Mouse (Mus musculus): ENCODE measurements around the gene Chst13.

Chst13 gene

GRCm38 (mm10) chr6:90319475-90320191, 5.4 kb downstream of the Chst13 start:
- DNase-seq, result no peak

- DNase-seq, result no peak
Measured at GRCm38 (mm10) chr6:90319019-90319418, 6.0 kb downstream of the Chst13 start.

GRCm38 (mm10) chr6:90317510-90318258, 7.3 kb downstream of the Chst13 start:
- DNase-seq, result no peak

GRCm38 (mm10) chr6:90315961-90316360, 9.0 kb downstream of the Chst13 start:
- DNase-seq, result peak; percentile 38

- DNase-seq, result no peak
Measured at GRCm38 (mm10) chr6:90308839-90309778, 15.9 kb downstream of the Chst13 start.

GRCm38 (mm10) chr6:90306315-90306975, 18.5 kb downstream of the Chst13 start:
- DNase-seq, result no peak

- no peak for DNase-seq
Measured at GRCm38 (mm10) chr6:90300919-90301318, 24.1 kb downstream of the Chst13 start, which contains the start of gene BC048671. TSS of gene BC048671 (plus strand) at chr6:90301219.

GRCm38 (mm10) chr6:90288265-90288664, 36.7 kb downstream of the Chst13 start:
- DNase-seq, result peak; percentile 17
